Mouse (Mus musculus): ENCODE measurements around the gene Erp27.
"Not testable (repeated sequence)": the region's sequence is repeated elsewhere in the genome, so short reads cannot be mapped to it uniquely, and the experiment has no call there.

The Erp27 gene

GRCm38 (mm10) chr6:136913384-136914126 lies 8.4 kb downstream of the Erp27 start:
- no peak for ATAC-seq (ENCODE audit: insufficient number of reproducible peaks, low FRiP score, low TSS enrichment)

- no peak for ATAC-seq (ENCODE audit: insufficient number of reproducible peaks, low FRiP score, low TSS enrichment)
Measured at GRCm38 (mm10) chr6:136912751-136913265, 9.2 kb downstream of the Erp27 start.

GRCm38 (mm10) chr6:136910247-136910890 lies 11.6 kb downstream of the Erp27 start:
- ATAC-seq (ENCODE audit: insufficient number of reproducible peaks, low FRiP score, low TSS enrichment): no peak

DNA sequence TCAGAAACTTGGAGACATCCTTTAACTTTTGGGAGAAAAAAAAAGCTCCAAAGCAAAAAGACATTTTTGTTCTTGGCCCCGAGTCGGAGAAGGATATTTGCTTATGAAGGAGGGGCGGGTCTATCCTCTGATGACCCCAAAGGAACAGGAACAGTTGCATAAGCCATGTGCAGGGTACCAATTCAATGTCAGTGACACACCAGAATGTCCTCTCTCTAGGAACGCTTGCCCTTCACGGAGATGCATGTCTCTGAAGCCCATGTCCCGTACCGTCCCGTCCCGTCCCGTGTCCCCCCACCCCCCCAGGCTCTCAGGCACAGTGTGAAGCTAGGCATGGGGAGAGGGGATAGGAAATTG lies 15.1 kb downstream of the Erp27 start:
- no peak for ATAC-seq (ENCODE audit: insufficient number of reproducible peaks, low FRiP score, low TSS enrichment)

DNA sequence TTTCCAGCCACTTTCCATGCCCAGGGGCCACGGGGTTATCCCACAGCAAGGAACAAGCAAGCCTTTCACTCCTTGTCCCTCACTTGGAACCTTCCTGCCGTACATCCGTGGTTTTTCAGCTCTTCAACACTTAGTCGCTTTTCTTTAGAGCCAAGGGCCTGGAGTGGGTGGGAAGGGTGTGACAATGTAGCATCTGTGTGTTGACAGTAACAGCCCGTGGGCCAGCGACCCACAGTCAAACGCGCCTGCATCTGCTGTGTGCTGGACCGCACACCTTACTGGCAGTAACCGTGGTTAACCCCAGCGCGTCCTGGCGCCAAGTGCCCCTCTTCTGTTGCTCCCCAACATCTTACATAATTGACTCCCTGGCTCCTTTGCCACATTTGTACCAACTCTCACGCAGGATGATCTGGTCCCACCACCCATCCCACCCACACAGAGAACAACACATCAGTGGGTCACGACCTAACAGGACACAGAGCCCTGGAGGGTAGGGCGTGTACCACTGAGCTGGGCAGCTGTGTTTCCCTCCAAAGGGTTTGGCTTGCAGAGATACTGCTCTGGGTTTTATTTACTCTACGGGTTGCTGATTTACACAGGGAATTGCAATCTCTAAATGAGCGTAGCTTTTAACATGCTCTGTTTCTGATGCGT lies 15.6 kb downstream of the Erp27 start:
- no peak for ATAC-seq (ENCODE audit: insufficient number of reproducible peaks, low FRiP score, low TSS enrichment)

- ATAC-seq (ENCODE audit: insufficient number of reproducible peaks, low FRiP score, low TSS enrichment): no peak
Measured at GRCm38 (mm10) chr6:136903885-136904470, 18.0 kb downstream of the Erp27 start.

DNA sequence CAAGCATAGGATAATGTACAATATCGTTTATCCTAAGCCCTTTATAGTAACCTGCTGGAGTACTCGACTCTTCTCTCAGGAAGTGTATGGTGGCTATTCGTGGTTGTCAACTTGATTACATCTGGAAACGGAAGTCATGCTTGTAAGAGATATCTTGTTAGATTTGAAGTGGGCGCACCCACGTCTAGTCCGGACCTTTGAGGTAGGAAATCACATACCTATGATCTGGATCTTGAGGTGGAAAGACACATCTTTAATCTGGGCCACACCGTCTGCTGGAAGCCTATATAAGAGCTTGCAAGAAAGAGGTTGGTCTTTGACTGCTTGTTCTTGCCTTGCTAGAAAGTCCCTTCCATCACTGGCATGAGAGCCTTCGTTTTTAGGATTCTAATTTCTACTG lies 19.5 kb downstream of the Erp27 start:
- no peak for ATAC-seq (ENCODE audit: insufficient number of reproducible peaks, low FRiP score, low TSS enrichment)

DNA sequence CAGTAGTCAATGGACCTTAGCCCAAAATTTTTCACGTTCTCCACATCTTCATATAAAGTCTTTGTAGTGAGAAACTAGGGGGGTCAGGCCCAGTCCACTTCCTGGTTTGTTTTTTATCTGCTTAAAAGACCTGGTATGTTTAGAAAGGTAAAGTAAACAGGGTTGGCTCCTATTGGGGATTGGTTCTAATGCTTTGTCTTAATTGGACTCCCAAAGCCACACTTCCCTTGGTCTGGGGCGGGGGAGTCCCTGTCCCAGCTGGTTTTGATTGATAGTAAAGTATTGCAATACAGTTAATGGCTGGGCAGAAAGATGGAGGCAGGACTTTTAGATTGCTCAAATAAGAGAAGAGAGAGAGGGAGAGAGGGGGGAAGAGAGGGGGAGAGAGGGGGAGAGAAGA lies 21.0 kb downstream of the Erp27 start:
- ATAC-seq (ENCODE audit: insufficient number of reproducible peaks, low FRiP score, low TSS enrichment): no peak

GRCm38 (mm10) chr6:136900369-136901009 lies 21.5 kb downstream of the Erp27 start:
- ATAC-seq (ENCODE audit: insufficient number of reproducible peaks, low FRiP score, low TSS enrichment): no peak

DNA sequence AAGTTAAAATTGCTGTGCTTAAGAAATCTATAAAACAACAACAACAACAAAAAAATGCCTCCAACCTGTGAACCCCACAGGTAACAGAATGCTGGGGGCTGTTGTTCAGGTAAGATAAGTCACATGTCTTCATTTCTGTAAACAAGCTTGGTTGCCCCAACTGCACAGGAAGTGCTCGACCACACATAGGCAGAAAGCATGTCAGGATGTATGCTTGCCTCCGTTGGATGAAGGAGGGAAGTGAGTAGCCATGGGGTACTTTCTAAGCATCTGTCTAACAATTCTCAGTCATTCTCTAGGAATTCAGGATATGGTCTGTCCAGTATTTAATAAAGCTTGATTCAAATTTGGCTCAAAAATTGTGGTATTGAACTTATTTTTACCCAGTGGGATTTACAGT lies 23.0 kb downstream of the Erp27 start:
- ATAC-seq (ENCODE audit: insufficient number of reproducible peaks, low FRiP score, low TSS enrichment): no peak

DNA sequence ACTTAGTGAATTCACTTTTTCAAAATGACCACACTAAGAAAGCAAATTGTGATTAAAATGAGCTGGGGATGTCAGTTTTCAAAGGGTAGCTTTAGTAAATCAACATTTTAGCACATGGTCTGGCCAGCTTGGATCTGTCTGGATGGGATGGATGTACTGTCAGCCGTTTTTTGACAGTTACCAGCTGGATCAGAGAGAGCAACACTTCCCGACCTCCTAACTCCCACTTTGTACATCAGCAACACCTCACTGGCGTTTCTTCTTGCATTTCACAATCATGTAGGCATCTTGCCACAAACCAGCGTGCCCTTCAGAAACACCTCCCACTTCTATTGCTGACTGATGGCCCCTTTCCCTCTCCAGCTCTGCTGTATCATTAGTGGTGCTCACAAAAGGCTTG lies 23.8 kb downstream of the Erp27 start:
- ATAC-seq (ENCODE audit: insufficient number of reproducible peaks, low FRiP score, low TSS enrichment): no peak

GRCm38 (mm10) chr6:136897789-136898188 lies 24.2 kb downstream of the Erp27 start:
- no peak for ATAC-seq (ENCODE audit: insufficient number of reproducible peaks, low FRiP score, low TSS enrichment)

DNA sequence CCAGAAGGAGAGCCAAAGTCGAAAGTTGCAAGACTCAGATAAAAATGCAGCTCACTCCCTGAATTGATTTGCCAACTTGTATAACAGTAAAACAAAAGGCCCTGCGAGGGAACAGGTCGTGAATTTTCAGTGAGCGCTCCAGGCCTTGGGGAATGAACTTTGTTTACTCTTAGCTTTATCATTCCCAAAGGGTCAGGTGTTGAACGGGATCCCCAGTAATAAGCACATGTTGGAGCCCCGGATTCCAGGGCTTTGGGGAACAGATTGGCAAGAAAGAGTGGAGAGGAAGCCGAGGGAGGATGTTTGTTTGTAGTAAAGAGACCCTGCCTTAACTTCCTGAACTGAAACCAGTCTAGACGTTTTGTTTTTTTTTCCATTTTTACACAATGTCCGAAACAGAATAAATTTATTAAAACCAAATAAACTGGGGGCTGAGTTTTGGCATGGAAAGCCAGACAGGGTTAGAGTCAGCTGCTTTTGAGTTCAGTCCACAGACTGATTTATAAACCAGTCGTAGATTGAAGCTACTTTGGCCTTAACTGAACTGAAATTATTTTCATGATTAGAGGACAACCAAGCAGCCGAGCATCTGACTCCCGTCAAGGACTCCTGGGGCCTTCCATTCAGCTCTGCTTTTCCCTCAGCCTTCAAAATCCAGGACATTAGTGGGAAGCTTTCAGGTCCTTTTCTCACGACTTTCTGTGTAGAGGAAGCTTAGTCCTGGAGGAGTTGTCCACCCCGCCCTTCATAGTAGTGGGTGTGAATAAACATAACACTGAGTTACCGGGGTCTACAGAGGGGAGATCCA lies 27.2 kb downstream of the Erp27 start:
- no peak for ATAC-seq (ENCODE audit: insufficient number of reproducible peaks, low FRiP score, low TSS enrichment)

- ATAC-seq (ENCODE audit: insufficient number of reproducible peaks, low FRiP score, low TSS enrichment): no peak
Measured at GRCm38 (mm10) chr6:136892002-136892401, 30.0 kb downstream of the Erp27 start.

DNA sequence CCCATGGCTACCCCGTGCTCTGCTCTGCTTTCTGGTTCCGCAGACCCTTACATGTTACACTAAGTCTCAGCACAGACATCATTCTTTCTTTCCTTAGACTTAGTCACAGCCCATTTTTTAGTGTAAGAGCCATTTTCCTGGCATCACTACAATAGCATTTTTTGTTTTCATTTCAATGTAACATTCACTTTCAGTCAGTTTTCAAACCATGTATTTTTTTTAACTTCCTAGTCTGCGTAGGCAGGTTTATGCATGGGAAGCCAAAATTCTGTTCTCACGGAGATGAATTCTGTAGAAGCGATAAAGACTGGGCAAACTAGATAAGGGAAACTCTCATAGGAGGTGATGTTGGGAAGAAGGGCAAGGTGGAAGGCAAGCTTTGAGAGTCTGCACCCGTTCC lies 32.4 kb downstream of the Erp27 start:
- ATAC-seq (ENCODE audit: insufficient number of reproducible peaks, low FRiP score, low TSS enrichment): no peak

- ATAC-seq (ENCODE audit: insufficient number of reproducible peaks, low FRiP score, low TSS enrichment): no peak
Measured at GRCm38 (mm10) chr6:136889067-136889466, 32.9 kb downstream of the Erp27 start.

- ATAC-seq (ENCODE audit: insufficient number of reproducible peaks, low FRiP score, low TSS enrichment): no peak
Measured at GRCm38 (mm10) chr6:136887854-136888253, 34.1 kb downstream of the Erp27 start.

DNA sequence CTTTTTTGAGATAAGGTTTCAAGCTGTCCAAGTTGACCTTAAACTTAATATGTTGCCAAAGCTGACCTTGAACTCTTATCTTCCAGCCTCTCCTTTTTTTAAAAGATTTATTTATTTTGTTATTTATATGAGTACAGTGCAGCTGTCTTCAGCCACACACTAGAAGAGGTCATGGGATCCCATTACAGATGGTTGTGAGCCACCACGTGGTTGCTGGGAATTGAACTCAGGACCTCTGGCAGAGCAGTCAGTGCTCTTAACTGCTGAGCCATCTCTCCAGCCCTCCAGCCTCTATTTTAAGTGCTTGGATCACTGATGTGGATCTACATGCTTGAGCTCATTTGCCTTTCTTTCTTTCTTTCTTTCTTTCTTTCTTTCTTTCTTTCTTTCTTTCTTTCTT lies 37.2 kb downstream of the Erp27 start:
- ATAC-seq (ENCODE audit: insufficient number of reproducible peaks, low FRiP score, low TSS enrichment): not testable (repeated sequence)

DNA sequence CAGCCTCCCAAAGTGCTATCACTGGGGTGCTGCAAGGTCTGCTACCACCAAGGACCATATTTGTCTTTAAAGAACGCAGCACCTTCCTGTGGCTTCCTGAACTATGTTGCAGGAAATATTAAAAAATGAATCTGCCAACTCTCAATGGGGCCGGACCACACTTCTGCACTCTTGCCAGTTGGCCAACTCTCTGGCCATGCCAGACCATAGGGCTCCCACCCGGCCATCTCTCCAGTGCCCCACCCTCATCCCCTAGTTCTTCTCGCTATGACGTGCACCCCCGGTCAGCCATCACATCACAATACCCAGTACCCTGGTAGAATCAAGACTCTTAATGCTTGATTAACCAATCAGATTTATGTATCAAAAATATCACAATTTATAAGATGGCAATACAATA lies 38.0 kb downstream of the Erp27 start:
- no peak for ATAC-seq (ENCODE audit: insufficient number of reproducible peaks, low FRiP score, low TSS enrichment)

- ATAC-seq (ENCODE audit: insufficient number of reproducible peaks, low FRiP score, low TSS enrichment): no peak
Measured at GRCm38 (mm10) chr6:136883431-136883915, 38.5 kb downstream of the Erp27 start.

Measured in cerebellum, adult (tissue).